Mouse (Mus musculus) G1E (cell line): ENCODE results near the gene Pdzd7.

Source experiments
- CTCF ChIP-seq: IDR thresholded peaks from 2 replicates; pipeline ENCODE4 v1.5.1; 2012; ENCODE audit warnings: low read depth, low read length, inconsistent platforms, mixed read lengths
- GATA1 ChIP-seq: IDR thresholded peaks from 2 replicates; pipeline ENCODE4 v1.6.1; 2012; ENCODE audit warnings: borderline replicate concordance, low read length, inconsistent platforms, mixed read lengths
- POLR2AphosphoS5 ChIP-seq: IDR thresholded peaks from 2 replicates; pipeline ENCODE4 v1.6.1; 2012; ENCODE audit warnings: low read depth, low read length, inconsistent platforms; ENCODE audit not compliant: insufficient replicate concordance
- TAL1 ChIP-seq: conservative IDR thresholded peaks from 2 replicates; pipeline ENCODE4 v1.6.1; 2012; ENCODE audit warnings: low read depth, low read length, inconsistent platforms, mixed read lengths

- TF ChIP-seq CTCF (peak; percentile 35), GATA1 (no peak), TAL1 (no peak), POLR2AphosphoS5 (no peak)
Measured at GRCm38 (mm10) chr19:45036867-45037266, 8.7 kb downstream of the Pdzd7 start.
